19 mouse cellular contexts compared by ENCODE assay signal in the genomic region with DNA sequence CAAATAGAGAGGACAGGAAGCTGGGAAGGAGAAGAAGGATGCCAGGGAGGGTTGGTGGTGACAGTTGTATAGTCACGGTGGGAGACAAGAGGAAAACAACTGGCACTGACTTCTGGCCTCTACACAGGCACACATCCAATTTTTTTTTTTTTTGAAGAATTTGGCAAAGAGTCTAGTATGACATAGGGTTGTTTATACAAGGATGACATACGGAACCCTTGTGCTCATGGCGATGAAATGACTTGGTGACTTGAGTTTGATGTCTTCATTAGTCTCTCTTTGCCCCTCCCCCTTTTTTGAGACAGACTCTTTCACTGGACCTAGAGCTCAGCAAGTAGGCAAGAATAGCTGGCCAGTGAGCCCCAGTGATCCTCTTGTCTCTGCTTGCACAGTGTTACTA.
"Had no signal": no experiment of that assay in that cellular context is flagged by ENCODE, and none has a peak within 500 bp of the region (broad histone marks: within the 10 kb centered on the region; RNA-seq: fewer than 3 reads in every experiment).

No protein-coding gene starts in this region.

- ATAC-seq: liver, postnatal 0 days; lung, postnatal 0 days; midbrain, embryonic 16.5 days had no signal

- H3K4me1 ChIP-seq: neural tube, embryonic 12.5 days had no signal

- H3K9me3 ChIP-seq: liver, embryonic 13.5 days; liver, embryonic 15.5 days; neural tube, embryonic 12.5 days had no signal

- H3K9ac ChIP-seq: liver, embryonic 13.5 days; liver, embryonic 15.5 days; liver, postnatal 0 days; neural tube, embryonic 12.5 days had no signal

- H3K27ac ChIP-seq: liver, embryonic 13.5 days; liver, embryonic 15.5 days; macrophage; neural tube, embryonic 12.5 days had no signal

- H3K27me3 ChIP-seq: liver, embryonic 13.5 days; liver, embryonic 15.5 days; megakaryocyte, embryonic 14.5 days; neural tube, embryonic 12.5 days had no signal

- H3K4me3 ChIP-seq: liver, embryonic 13.5 days; liver, embryonic 15.5 days; megakaryocyte, embryonic 14.5 days; neural tube, embryonic 12.5 days had no signal

- H3K4me2 ChIP-seq: liver, embryonic 13.5 days; liver, embryonic 15.5 days; midbrain, embryonic 11.5 days; neural tube, embryonic 12.5 days had no signal

- H3K36me3 ChIP-seq: liver, embryonic 13.5 days; liver, embryonic 15.5 days; neural tube, embryonic 12.5 days had no signal

- DNase-seq: liver, embryonic 13.5 days; liver, postnatal 0 days; lung, adult 2 months; lung, postnatal 36 days; midbrain, embryonic 14.5 days; right cerebral cortex, adult 18-20 months; right cerebral cortex, postnatal 25 days; right cerebral cortex, postnatal 4 days; spleen, adult 18-20 months; thymus, adult 18-20 months; thymus, postnatal 14 days; thymus, postnatal 36 days had no signal
